Mouse (Mus musculus) G1E-ER4 (cell line): Measurements from ENCODE around the gene Glp1r. TPM values are rescaled to one million over a fixed set of nuclear protein-coding genes. Genes with fewer than 3 reads are reported as not detected.

Experiments used
- GATA1 ChIP-seq: IDR thresholded peaks from one replicate; pipeline ENCODE4 v1.8.0; 2012; ENCODE audit warnings: low read length, inconsistent platforms
- polyA plus RNA-seq: library from polyadenylated mRNA; stranded (reverse); fragments of >175 nt; gene quantifications from 2 replicates; pipeline ENCODE4 v1.2.3, GENCODE M21; 2012

The Glp1r gene
- not detected in 2 replicates for polyA plus RNA-seq

DNA sequence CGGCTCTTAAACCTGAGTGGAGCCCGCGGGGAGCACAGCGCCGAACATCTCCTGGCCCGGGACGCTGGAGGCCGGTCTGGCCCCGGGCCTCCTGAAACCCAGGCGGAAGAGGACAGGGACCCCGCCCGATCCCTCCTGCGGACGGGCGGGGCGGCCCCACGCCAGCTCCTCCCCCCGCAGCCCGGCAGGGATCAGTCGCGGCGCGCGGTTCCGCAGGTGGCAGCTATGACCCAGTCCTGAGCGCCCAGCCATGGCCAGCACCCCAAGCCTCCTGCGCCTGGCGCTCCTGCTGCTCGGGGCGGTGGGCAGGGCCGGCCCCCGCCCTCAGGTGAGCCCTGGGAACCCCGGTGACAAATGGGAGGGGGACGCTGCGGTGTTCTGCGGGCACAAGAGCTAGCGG, at the start of gene Glp1r:
Glp1r (plus strand) TSS at position 191 of the 400 bp plus-strand sequence.
- TF ChIP-seq GATA1 = no peak

- no peak for TF ChIP-seq GATA1
Observed at GRCm38 (mm10) chr17:30852345-30852744, 49.3 kb upstream of the Glp1r start.

DNA sequence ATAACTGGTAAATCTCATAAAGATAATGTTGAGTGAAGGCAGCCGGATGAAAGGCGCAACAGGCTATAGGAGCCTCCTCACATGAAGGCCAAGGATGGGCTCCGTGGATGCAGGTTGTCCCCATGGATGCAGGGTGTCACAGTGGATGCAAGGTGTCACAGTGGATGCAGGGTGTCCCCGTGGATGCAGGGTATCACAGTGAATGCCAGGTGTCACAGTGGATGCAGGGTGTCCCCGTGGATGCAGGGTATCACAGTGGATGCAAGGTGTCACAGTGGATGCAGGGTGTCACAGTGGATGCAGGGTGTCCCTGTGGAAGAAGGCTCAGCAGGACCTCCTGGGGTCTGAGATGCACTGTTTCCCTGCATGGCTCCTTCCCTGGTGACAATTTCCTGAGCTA, 44.3 kb upstream of the Glp1r start:
- TF ChIP-seq GATA1 = no peak

DNA sequence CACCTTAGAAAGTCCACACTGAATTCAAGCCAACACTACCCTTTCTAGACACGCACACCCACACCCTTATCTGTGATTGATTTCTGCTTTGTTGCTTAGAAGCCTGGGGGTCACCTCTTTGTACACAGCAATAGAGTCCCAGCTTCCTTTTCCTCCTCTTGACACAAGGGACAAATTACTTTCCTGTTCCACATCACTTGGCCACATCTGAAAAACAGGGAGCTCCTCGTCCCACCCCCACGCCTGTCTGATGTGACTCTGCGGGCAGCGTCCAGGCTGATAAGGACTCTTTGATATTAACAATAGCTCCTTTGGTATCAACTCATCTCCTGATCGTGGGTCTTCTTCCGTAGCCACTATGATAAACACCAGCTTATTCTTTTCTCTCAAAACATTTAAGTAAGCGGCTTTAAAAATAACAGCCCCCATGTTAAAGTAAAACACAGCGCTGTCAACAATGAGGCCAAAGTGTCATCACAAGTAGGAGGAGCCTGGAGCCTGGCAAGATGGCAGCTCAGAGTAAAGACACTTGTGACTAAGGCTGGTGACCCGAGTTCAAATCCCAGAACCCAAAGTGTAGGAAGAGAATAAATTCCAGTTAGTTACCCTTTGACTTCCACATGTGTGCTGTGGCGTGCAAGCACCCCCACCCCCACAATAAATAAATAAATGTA, 42.9 kb upstream of the Glp1r start:
- TF ChIP-seq GATA1 = no peak

- TF ChIP-seq GATA1 = no peak
Observed at GRCm38 (mm10) chr17:30859989-30860585, 41.5 kb upstream of the Glp1r start.

DNA sequence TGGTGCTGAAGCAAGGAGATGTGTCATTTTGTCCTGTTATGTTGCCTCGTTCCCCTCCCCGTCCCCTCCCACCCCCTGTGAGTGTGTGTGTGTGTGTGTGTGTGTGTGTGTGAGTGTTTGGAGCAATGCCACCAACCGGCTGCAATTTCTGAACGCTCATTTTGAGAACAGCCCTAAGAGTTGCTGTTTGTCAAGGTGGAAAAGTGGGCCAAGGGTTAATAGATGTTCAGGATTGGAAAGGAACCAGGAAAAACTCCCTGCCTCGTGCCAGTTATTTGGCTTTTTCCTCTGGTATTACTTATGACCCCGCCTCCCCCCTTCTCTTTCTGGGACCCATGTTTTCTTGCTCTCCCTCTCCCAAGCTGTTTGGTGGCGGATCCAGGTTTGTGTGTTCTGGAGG, 41.0 kb upstream of the Glp1r start:
- TF ChIP-seq GATA1 = no peak

DNA sequence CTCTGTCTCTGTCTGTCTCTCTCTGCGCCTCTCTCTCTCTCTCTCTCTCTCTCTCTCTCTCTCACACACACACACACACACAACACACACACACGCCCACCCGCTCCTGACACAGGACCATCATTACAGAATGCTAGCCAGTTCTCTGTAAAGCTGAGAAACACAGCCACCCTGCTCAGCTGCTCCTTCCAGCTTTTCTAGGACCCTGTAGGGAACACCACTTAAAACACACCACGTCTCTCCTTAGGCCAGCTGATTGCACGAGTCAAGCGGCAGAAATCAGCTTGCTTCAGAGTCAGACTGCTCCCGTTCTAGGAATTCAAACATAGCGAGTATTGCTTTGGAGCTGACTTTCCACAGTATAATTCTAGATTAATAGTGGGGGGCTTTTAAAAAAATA, 35.3 kb upstream of the Glp1r start:
- TF ChIP-seq GATA1 = no peak

DNA sequence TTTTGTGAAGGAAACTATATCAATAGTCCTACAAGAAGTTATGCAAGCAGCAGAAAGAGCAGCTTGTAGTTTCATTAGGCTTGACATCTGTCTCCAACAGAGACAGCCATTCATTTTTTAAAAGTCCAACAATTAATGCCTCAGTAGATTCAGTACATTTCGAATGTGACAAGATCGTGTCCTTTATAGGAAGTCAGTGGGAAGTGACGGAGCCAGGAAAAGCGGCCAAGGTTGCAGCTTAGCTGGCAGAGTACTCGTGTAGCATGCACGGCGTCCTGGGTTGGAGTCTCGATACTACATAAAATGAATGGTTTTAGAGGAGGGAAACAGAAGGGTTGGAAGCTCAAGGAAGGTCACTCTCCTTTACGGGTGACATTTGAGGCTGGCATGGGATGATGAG, 34.7 kb upstream of the Glp1r start:
- TF ChIP-seq GATA1 = no peak

DNA sequence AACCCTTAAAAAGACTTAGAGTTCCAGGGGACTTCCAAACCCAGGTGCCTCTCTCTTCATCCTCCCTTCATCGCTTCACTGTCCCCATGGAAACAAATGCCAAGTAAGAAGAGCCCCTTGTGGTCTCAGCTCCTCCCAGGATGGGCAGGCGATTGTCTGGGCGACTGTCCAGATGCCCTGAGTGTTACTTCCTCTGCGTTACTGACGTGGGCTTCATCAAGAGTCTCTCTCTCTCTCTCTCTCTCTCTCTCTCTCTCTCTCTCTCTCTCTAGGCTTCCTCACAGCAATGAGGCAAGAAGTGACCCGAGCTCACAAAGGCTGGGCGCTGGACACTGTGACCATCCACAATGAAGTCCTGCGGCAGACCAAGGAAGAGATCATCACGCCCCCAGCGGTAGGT, 30.6 kb upstream of the Glp1r start:
- no peak for TF ChIP-seq GATA1

DNA sequence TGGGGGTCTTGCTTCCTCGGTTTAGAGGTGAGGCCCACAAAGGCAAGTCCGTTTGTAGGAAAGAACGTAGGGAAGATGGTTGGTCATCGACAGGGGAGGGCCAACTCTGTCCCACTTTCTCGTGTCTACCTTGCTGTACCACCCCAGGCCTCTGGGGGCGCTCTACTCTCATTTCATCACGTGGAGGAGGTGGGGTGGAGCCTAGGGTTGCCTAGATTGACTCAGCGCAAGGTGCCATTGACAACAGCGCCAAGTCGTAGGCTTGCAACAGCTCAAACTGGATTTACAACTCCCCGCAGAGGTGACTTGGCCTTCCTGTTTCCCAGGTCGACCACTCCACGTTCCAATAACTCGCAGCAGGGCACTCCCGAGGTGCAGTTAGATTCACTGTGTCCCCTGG, 27.3 kb upstream of the Glp1r start:
- no peak for TF ChIP-seq GATA1

GRCm38 (mm10) chr17:30877456-30877855, 24.2 kb upstream of the Glp1r start:
- no peak for TF ChIP-seq GATA1

GRCm38 (mm10) chr17:30878626-30879025, 23.0 kb upstream of the Glp1r start:
- no peak for TF ChIP-seq GATA1

DNA sequence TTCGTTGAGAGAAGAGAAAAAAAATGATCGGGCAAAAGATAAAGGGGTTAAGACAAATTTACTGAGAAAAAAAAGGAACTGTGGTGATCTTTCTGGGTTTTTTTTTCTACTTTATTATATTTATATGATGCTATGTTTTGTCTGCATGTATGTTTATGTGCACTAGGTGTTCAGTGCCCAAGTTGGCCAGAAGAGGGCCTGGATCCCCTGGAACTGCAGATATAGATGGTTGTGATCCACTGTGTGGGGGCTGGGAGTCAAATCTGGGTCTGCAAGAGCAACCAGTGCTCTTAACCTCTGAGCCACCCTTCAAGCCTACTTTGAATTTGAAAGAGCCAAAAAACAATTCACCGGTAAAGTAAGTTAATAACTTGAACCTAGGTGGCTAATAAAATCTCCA, 21.2 kb upstream of the Glp1r start:
- TF ChIP-seq GATA1 = no peak

DNA sequence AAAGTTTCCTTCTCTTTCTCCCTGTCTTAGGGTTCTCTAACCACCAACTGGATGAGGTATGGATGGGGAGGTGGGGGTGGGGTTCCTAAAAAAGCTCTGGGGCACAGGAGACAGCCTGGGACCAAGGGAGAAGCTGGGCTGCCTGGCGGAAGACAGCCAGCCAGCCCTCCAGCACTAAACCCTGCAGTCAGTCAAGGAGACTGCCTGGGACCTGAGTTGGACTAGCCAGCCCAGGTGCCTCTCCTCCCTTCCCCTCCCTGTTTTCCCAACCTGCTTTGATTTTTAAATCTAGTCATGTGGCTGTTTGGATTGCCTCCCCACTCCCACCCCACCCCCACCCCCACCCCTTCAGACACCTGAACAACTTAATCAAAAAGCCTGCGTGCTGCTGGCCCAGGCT, 20.6 kb upstream of the Glp1r start:
- TF ChIP-seq GATA1 = no peak

DNA sequence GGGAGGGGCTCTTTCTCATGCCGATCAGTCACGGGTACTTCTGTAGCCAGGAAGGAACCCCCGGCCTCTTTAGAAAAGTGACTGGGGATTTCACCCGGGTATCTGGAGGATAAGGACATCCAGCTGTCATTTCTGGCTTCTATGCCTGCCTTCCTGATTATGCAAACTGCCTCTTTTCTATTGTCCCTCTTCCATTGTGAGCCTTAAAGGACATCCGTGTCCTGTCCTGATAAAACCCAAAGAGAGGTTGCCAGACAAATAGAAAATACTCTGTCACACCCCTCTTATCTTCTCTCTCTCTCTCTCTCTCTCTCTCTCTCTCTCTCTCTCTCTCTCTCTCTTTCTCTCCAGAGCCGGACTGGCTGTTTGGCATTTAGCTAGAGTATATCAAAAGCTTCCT, 19.4 kb upstream of the Glp1r start:
- TF ChIP-seq GATA1 = no peak

- TF ChIP-seq GATA1 = no peak
Observed at GRCm38 (mm10) chr17:30883534-30883933, 18.1 kb upstream of the Glp1r start.

- TF ChIP-seq GATA1 = no peak
Observed at GRCm38 (mm10) chr17:30892086-30892485, 9.5 kb upstream of the Glp1r start.
